Mouse (Mus musculus) forebrain, embryonic 16.5 days (tissue): Measurements from ENCODE around the gene Rubcn. TPM values are rescaled to one million over a fixed set of nuclear protein-coding genes. Genes with fewer than 3 reads are reported as not detected.
"Not testable (repeated sequence)": the region's sequence is repeated elsewhere in the genome, so short reads cannot be mapped to it uniquely, and the experiment has no call there.

ENCODE experiments used
- ATAC-seq: fragments of 200-750 bp; cut with Nextera tagmentation; 2 replicates; pipeline ENCODE4 v1.8.0; 2017; ENCODE audit warnings: mild to moderate bottlenecking, moderate library complexity
- H3K27ac ChIP-seq: fragments of 300-500 bp; sonication (generic); 2 replicates; pipeline ENCODE4 v1.5.1; 2014; ENCODE audit warnings: low read length, control low read depth
- H3K27me3 ChIP-seq: fragments of 300-500 bp; sonication (generic); replicated peaks from 2 replicates; pipeline ENCODE4 v1.6.1; 2014; ENCODE audit warnings: low read length; ENCODE audit not compliant: control insufficient read depth, insufficient read depth
- H3K36me3 ChIP-seq: fragments of 300-500 bp; sonication (generic); 2 replicates; pipeline ENCODE4 v1.6.1; 2014; ENCODE audit not compliant: control insufficient read depth, insufficient read depth
- H3K4me1 ChIP-seq: fragments of 300-500 bp; sonication (generic); replicated peaks from 2 replicates; pipeline ENCODE4 v1.6.1; 2014; ENCODE audit warnings: low read length; ENCODE audit not compliant: control insufficient read depth, insufficient read depth
- H3K4me2 ChIP-seq: fragments of 300-500 bp; sonication (generic); 2 replicates; pipeline ENCODE4 v1.6.1; 2014; ENCODE audit warnings: mild to moderate bottlenecking, low read length, control low read depth
- H3K4me3 ChIP-seq: fragments of 300-500 bp; sonication (generic); replicated peaks from 2 replicates; pipeline ENCODE4 v1.5.1; 2014; ENCODE audit warnings: mild to moderate bottlenecking, low read length, control low read depth
- H3K9ac ChIP-seq: fragments of 300-500 bp; sonication (generic); replicated peaks from 2 replicates; pipeline ENCODE4 v1.6.1; 2014; ENCODE audit warnings: low read depth, low read length, control low read depth
- H3K9me3 ChIP-seq: fragments of 300-500 bp; sonication (generic); 2 replicates; pipeline ENCODE4 v1.6.1; 2016; ENCODE audit warnings: low read length; ENCODE audit not compliant: control insufficient read depth
- WGBS: fragments of 180-500 bp; shearing (Covaris S2); extraction: QIAGEN DNeasy Blood & Tissue Kit; methylation state at CpG from one replicate; pipeline ENCODE4 v1.1.7; 2014; 5-methylcytosine and 5-hydroxymethylcytosine counted together
- polyA plus RNA-seq: library from polyadenylated mRNA; unstranded; fragments of >200 nt; fragmentation: Nextera tagmentation; extraction: Ambion mirVana; gene quantifications from 2 replicates; pipeline ENCODE4 v1.2.1, GENCODE M21; 2015

Rubcn gene
- 38.6 and 40.4 TPM in 2 replicates for polyA plus RNA-seq

- Histone ChIP-seq H3K4me1 (peaks cover 19% of the 10 kb centered on the region), H3K9ac (peak within 1 kb of the TSS; percentile 94), H3K9me3 (no peaks in the 10 kb centered on the region), H3K27me3 (no peaks in the 10 kb centered on the region), H3K4me2 (peak within 1 kb of the TSS; percentile 92), H3K4me3 (peak within 1 kb of the TSS; percentile 71), H3K27ac (peak within 1 kb of the TSS; percentile 86), H3K36me3 (no peaks in the 10 kb centered on the region)
- peak; percentile 98 for ATAC-seq
- WGBS, result under 1% methylated on average over 82 of the region's 83 CpGs
Observed at GRCm38 (mm10) chr16:32877343-32878156, at the start of gene Rubcn, which contains the start of gene Fyttd1. Rubcn (minus strand) TSS chr16:32877766. Fyttd1 (plus strand) TSS chr16:32877500.

- 0 out of 2 replicates have a peak, but pooled peaks cover 3% of the 10 kb centered on the region for H3K4me1 ChIP-seq
- no peaks in the 10 kb centered on the region for H3K9me3 ChIP-seq
- H3K4me2 ChIP-seq, result no peak overlapping the region
- no peak overlapping the region for H3K27ac ChIP-seq
- no peak for ATAC-seq
- WGBS, result 84% methylated on average over 8 of the region's 8 CpGs
- no peak overlapping the region for H3K9ac ChIP-seq
- H3K27me3 ChIP-seq, result no peaks in the 10 kb centered on the region
- no peaks in the 10 kb centered on the region for H3K36me3 ChIP-seq
- H3K4me3 ChIP-seq, result no peak overlapping the region
Observed at GRCm38 (mm10) chr16:32927044-32927443, 49.5 kb upstream of the Rubcn start.

GRCm38 (mm10) chr16:32926629-32927028 is 49.1 kb upstream of the Rubcn start:
- not testable (repeated sequence) for H3K9ac ChIP-seq, H3K4me3 ChIP-seq, ATAC-seq, H3K4me1 ChIP-seq, H3K27ac ChIP-seq, H3K4me2 ChIP-seq, H3K27me3 ChIP-seq, H3K36me3 ChIP-seq, H3K9me3 ChIP-seq
- WGBS, result 87% methylated on average over 9 of the region's 9 CpGs

GRCm38 (mm10) chr16:32915292-32916068 is 37.9 kb upstream of the Rubcn start:
- peaks cover 6% of the 10 kb centered on the region for H3K4me1 ChIP-seq
- no peak for ATAC-seq
- no peak overlapping the region for H3K27ac ChIP-seq
- no peak overlapping the region for H3K9ac ChIP-seq
- peak overlapping the region; percentile 23 for H3K4me3 ChIP-seq
- WGBS, result 71% methylated on average over 9 of the region's 9 CpGs
- peak overlapping the region; percentile 45 for H3K4me2 ChIP-seq
- no peaks in the 10 kb centered on the region for H3K27me3 ChIP-seq
- H3K9me3 ChIP-seq, result no peaks in the 10 kb centered on the region
- H3K36me3 ChIP-seq, result no peaks in the 10 kb centered on the region

GRCm38 (mm10) chr16:32913937-32914881 is 36.6 kb upstream of the Rubcn start, which contains the start of gene Lrch3:
Lrch3 (plus strand) TSS chr16:32914100.
- peak within 1 kb of the TSS; percentile 96 for H3K9ac ChIP-seq
- no peaks in the 10 kb centered on the region for H3K27me3 ChIP-seq
- H3K4me3 ChIP-seq, result peak within 1 kb of the TSS; percentile 98
- peak; percentile 93 for ATAC-seq
- peak within 1 kb of the TSS; percentile 75 for H3K4me2 ChIP-seq
- no peaks in the 10 kb centered on the region for H3K9me3 ChIP-seq
- H3K36me3 ChIP-seq, result no peaks in the 10 kb centered on the region
- WGBS, result under 1% methylated on average over 85 of the region's 85 CpGs
- peaks cover 6% of the 10 kb centered on the region for H3K4me1 ChIP-seq
- peak within 1 kb of the TSS; percentile 80 for H3K27ac ChIP-seq

GRCm38 (mm10) chr16:32913212-32913611 is 35.6 kb upstream of the Rubcn start:
- H3K27ac ChIP-seq, result no peak overlapping the region
- H3K9ac ChIP-seq, result no peak overlapping the region
- no peak for ATAC-seq

GRCm38 (mm10) chr16:32906727-32907126 is 29.2 kb upstream of the Rubcn start:
- Histone ChIP-seq H3K36me3 (peaks cover 4% of the 10 kb centered on the region; the same call in 1 of the 2 replicates), H3K4me1 (no peaks in the 10 kb centered on the region), H3K9me3 (no peaks in the 10 kb centered on the region), H3K9ac (no peak overlapping the region), H3K4me2 (no peak overlapping the region), H3K27me3 (no peaks in the 10 kb centered on the region), H3K27ac (no peak overlapping the region), H3K4me3 (no peak overlapping the region)
- ATAC-seq, result no peak
- WGBS, result 92% methylated on average over 8 of the region's 8 CpGs

More at GRCm38 (mm10) chr16:32913212-32913611, 35.6 kb upstream of the Rubcn start:
- Histone ChIP-seq H3K9me3 (no peaks in the 10 kb centered on the region), H3K36me3 (no peaks in the 10 kb centered on the region), H3K4me2 (peak overlapping the region; percentile 75), H3K27me3 (no peaks in the 10 kb centered on the region), H3K4me1 (peaks cover 6% of the 10 kb centered on the region), H3K4me3 (no peak overlapping the region)
- 71% methylated on average over 7 of the region's 7 CpGs for WGBS

- Histone ChIP-seq H3K9ac (no peak overlapping the region), H3K4me3 (no peak overlapping the region), H3K9me3 (no peaks in the 10 kb centered on the region), H3K27ac (no peak overlapping the region), H3K27me3 (no peaks in the 10 kb centered on the region), H3K4me2 (no peak overlapping the region), H3K36me3 (peaks cover 5% of the 10 kb centered on the region; the same call in 1 of the 2 replicates), H3K4me1 (no peaks in the 10 kb centered on the region)
- ATAC-seq, result no peak
- WGBS, result 89% methylated on average over 2 of the region's 2 CpGs
Observed at GRCm38 (mm10) chr16:32906186-32906585, 28.6 kb upstream of the Rubcn start.
